Mouse (Mus musculus) G1E (cell line): ENCODE data around the gene Tnfsf12.

Source experiments
- CTCF ChIP-seq: IDR thresholded peaks from 2 replicates; pipeline ENCODE4 v1.5.1; 2012; ENCODE audit warnings: low read depth, low read length, inconsistent platforms, mixed read lengths
- POLR2AphosphoS5 ChIP-seq: IDR thresholded peaks from 2 replicates; pipeline ENCODE4 v1.6.1; 2012; ENCODE audit warnings: low read depth, low read length, inconsistent platforms; ENCODE audit not compliant: insufficient replicate concordance
- TAL1 ChIP-seq: conservative IDR thresholded peaks from 2 replicates; pipeline ENCODE4 v1.6.1; 2012; ENCODE audit warnings: low read depth, low read length, inconsistent platforms, mixed read lengths

DNA sequence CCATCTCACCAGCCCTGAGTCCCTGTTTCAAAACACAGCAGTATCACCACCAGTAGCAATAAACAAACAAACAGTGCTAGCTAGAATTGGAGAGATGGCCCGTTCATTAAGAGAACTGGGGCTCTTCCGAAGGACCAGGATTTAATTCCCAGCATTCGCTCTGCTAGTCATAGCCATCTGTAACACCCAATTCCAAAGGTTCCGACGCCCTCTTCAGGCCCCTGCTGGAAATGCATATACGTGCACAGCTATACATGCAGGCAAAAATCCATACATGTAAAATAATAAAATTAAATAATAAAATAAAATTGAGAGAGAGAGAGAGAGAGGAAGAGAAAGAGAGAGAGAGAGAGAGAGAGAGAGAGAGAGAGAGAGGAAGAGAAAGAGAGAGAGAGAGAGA, 23.8 kb upstream of the Tnfsf12 start:
- no peak for TF ChIP-seq CTCF
- TF ChIP-seq POLR2AphosphoS5 = no peak
- no peak for TF ChIP-seq TAL1
